Mouse (Mus musculus) bone marrow, adult 2 months (tissue): ENCODE measurements at regions not wholly inside any gene's neighbourhood (a gene's known extent, or its start where the extent isn't known, plus 50 kb on each side); places are given as distances from the start of the nearest gene placed in this dataset.

Source experiments
- H3K27ac ChIP-seq: fragments of 200-500 bp; 2 replicates; pipeline ENCODE4 v1.5.1; 2012; ENCODE audit warnings: low read depth, mild to moderate bottlenecking, control low read depth, inconsistent platforms, low read length; ENCODE audit not compliant: control insufficient read depth, poor library complexity, insufficient read depth
- H3K4me1 ChIP-seq: fragments of 200-500 bp; 2 replicates; pipeline ENCODE4 v1.6.1; 2011; ENCODE audit warnings: low read length; ENCODE audit not compliant: control insufficient read depth, insufficient read depth
- H3K4me3 ChIP-seq: fragments of 200-500 bp; replicated peaks from 2 replicates; pipeline ENCODE3; 2011; ENCODE audit warnings: mild to moderate bottlenecking, low read depth, low read length, control low read depth; ENCODE audit not compliant: control insufficient read depth
- CTCF ChIP-seq: fragments of 200-500 bp; IDR thresholded peaks from 2 replicates; pipeline ENCODE4 v1.5.1; 2011; ENCODE audit warnings: low read length, control low read depth; ENCODE audit not compliant: control insufficient read depth, insufficient read depth
- POLR2A ChIP-seq: fragments of 200-500 bp; IDR thresholded peaks from 2 replicates; pipeline ENCODE4 v1.6.1; 2011; ENCODE audit warnings: low read depth, mild to moderate bottlenecking, control low read depth, low read length, borderline replicate concordance; ENCODE audit not compliant: control insufficient read depth
- WGBS: fragments of 180-500 bp; shearing (Covaris S2); methylation state at CpG from one replicate; pipeline ENCODE4 v1.1.7; 2018; 5-methylcytosine and 5-hydroxymethylcytosine counted together

GRCm38 (mm10) chr8:116348971-116349370 lies 155.8 kb upstream of the Dynlrb2 start:
- TF ChIP-seq POLR2A (no peak), CTCF (no peak)
- WGBS, result 81% methylated on average over 8 of the region's 8 CpGs
- H3K27ac ChIP-seq, result no peak overlapping the region
- no peak overlapping the region for H3K4me3 ChIP-seq
- H3K4me1 ChIP-seq, result no peaks in the 10 kb centered on the region

- TF ChIP-seq POLR2A (no peak), CTCF (no peak)
- Histone ChIP-seq H3K27ac (no peak overlapping the region), H3K4me3 (no peak overlapping the region), H3K4me1 (no peaks in the 10 kb centered on the region)
- 90% methylated on average over 5 of the region's 5 CpGs for WGBS
These were observed 157.8 kb upstream of the Dynlrb2 start for GRCm38 (mm10) chr8:116346990-116347389.

GRCm38 (mm10) chr8:116344590-116345222 lies 160.1 kb upstream of the Dynlrb2 start:
- TF ChIP-seq CTCF (no peak), POLR2A (no peak)
- WGBS, result 74% methylated on average over 5 of the region's 5 CpGs
- Histone ChIP-seq H3K4me3 (no peak overlapping the region), H3K27ac (no peak overlapping the region), H3K4me1 (no peaks in the 10 kb centered on the region)

- 66% methylated on average over 5 of the region's 5 CpGs for WGBS
- TF ChIP-seq POLR2A (no peak), CTCF (no peak)
- no peak overlapping the region for H3K4me3 ChIP-seq
- no peak overlapping the region for H3K27ac ChIP-seq
- H3K4me1 ChIP-seq, result no peaks in the 10 kb centered on the region
These were observed 161.2 kb upstream of the Dynlrb2 start for GRCm38 (mm10) chr8:116343534-116343933.

GRCm38 (mm10) chr8:116334772-116335171 lies 170.0 kb upstream of the Dynlrb2 start:
- TF ChIP-seq CTCF, result no peak
- no peak for TF ChIP-seq POLR2A
- Histone ChIP-seq H3K4me3 (no peak overlapping the region), H3K4me1 (no peaks in the 10 kb centered on the region), H3K27ac (no peak overlapping the region)
- 71% methylated on average over 3 of the region's 3 CpGs for WGBS

GRCm38 (mm10) chr8:116334101-116334500 lies 170.7 kb upstream of the Dynlrb2 start:
- WGBS, result 79% methylated on average over 3 of the region's 3 CpGs

GRCm38 (mm10) chr8:116320014-116320680 lies 184.6 kb upstream of the Dynlrb2 start:
- H3K4me1 ChIP-seq, result no peaks in the 10 kb centered on the region
- TF ChIP-seq CTCF (no peak), POLR2A (no peak)
- WGBS, result 84% methylated on average over 13 of the region's 13 CpGs
- H3K4me3 ChIP-seq, result no peak overlapping the region
- no peak overlapping the region for H3K27ac ChIP-seq

More at GRCm38 (mm10) chr8:116334101-116334500, 170.7 kb upstream of the Dynlrb2 start:
- H3K4me1 ChIP-seq, result no peaks in the 10 kb centered on the region
- TF ChIP-seq CTCF (no peak), POLR2A (no peak)
- no peak overlapping the region for H3K27ac ChIP-seq
- H3K4me3 ChIP-seq, result no peak overlapping the region

- Histone ChIP-seq H3K4me3 (no peak overlapping the region), H3K4me1 (no peaks in the 10 kb centered on the region), H3K27ac (no peak overlapping the region)
- 74% methylated on average over 5 of the region's 5 CpGs for WGBS
- no peak for TF ChIP-seq CTCF
- no peak for TF ChIP-seq POLR2A
These were observed 189.4 kb upstream of the Dynlrb2 start for GRCm38 (mm10) chr8:116315410-116315809.

GRCm38 (mm10) chr8:116314429-116315092 lies 190.2 kb upstream of the Dynlrb2 start:
- no peak for TF ChIP-seq CTCF
- no peak for TF ChIP-seq POLR2A
- H3K4me1 ChIP-seq, result no peaks in the 10 kb centered on the region
- no peak overlapping the region for H3K27ac ChIP-seq
- 32% methylated on average over 12 of the region's 12 CpGs for WGBS
- no peak overlapping the region for H3K4me3 ChIP-seq
